Mouse (Mus musculus): Measurements from ENCODE around the gene Gzmd.

Gene Gzmd

DNA sequence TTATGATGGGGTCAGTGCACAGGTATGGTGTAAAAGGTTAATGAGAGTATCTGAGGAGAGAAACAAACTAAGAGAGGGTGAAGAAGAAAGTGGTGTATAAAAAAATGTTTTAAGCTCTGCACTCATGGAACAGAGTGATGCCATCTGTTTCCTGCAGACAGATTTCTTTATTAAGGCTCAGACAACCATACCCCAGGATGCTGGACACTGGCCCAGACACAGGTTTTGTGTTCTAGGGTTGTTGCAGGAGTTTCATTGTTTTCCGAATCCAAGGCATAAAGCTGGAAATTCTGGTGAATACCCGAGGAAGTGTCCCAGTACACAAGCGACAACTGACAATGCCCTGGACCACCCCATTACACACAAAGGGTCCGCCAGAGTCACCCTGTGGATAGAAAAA is 50.4 kb downstream of the Gzmd start:
- no peak for DNase-seq (ENCODE audit: low spot score)

Measured in ovary, adult 18-20 months (tissue).